ENCODE assay signal across 21 mouse cellular contexts in genomic region chr12:85666112-85666511, GRCm38 (mm10). TPM values are rescaled to one million over a fixed set of nuclear protein-coding genes. Genes with fewer than 3 reads are reported as not detected.
DNase-seq lines count a peak whose midpoint lies in the region; ATAC-seq lines count a peak whose summit lies in the region.
"Had no signal": no experiment of that assay in that cellular context is flagged by ENCODE, and none has a peak within 500 bp of the region (broad histone marks: within the 10 kb centered on the region; RNA-seq: fewer than 3 reads in every experiment).

No protein-coding gene starts in this region.

- no peak overlapping the region for H3K4me3 ChIP-seq in hindbrain, embryonic 16.5 days (ENCODE audit: low read length)
- H3K4me3 ChIP-seq: embryonic facial prominence, embryonic 10.5 days; embryonic facial prominence, embryonic 12.5 days; forebrain, embryonic 13.5 days; forebrain, embryonic 15.5 days had no signal

- WGBS in hindbrain, embryonic 16.5 days, result 92% methylated on average over 8 of the region's 8 CpGs

- H3K27ac ChIP-seq in hindbrain, embryonic 16.5 days (ENCODE audit: low read depth, low read length), result no peak overlapping the region
- H3K27ac ChIP-seq: embryonic facial prominence, embryonic 10.5 days; embryonic facial prominence, embryonic 12.5 days; forebrain, embryonic 13.5 days; forebrain, embryonic 15.5 days had no signal

- peak; percentile 53 for ATAC-seq in CD4-positive, CD25-positive, alpha-beta regulatory T cell, adult 4 months
- ATAC-seq in activated CD4-positive, CD25-positive, alpha-beta regulatory T cell, adult 4 months, result peak; percentile 47
- ATAC-seq in inflammation-experienced regulatory T-cells, adult 6 months, result peak; percentile 53
- no peak for ATAC-seq in hindbrain, embryonic 16.5 days
- ATAC-seq: forebrain, embryonic 13.5 days; forebrain, embryonic 15.5 days; forebrain, postnatal 0 days; Patski had no signal

- no peaks in the 10 kb centered on the region for H3K9me3 ChIP-seq in hindbrain, embryonic 16.5 days (ENCODE audit: control insufficient read depth, low read length)
- H3K9me3 ChIP-seq: embryonic facial prominence, embryonic 12.5 days; forebrain, embryonic 13.5 days; forebrain, embryonic 15.5 days had no signal

- H3K27me3 ChIP-seq in hindbrain, embryonic 16.5 days (replicated peaks; ENCODE audit: control insufficient read depth, insufficient read depth, low read length), result no peaks in the 10 kb centered on the region
- H3K27me3 ChIP-seq: embryonic facial prominence, embryonic 12.5 days; forebrain, embryonic 13.5 days; forebrain, embryonic 15.5 days; Patski had no signal

- H3K4me1 ChIP-seq in hindbrain, embryonic 16.5 days (ENCODE audit: control insufficient read depth, insufficient read depth, low read depth, low read length), result no peaks in the 10 kb centered on the region
- H3K4me1 ChIP-seq: embryonic facial prominence, embryonic 10.5 days had no signal

- no peak overlapping the region for H3K4me2 ChIP-seq in hindbrain, embryonic 16.5 days (ENCODE audit: low read length)
- H3K4me2 ChIP-seq: embryonic facial prominence, embryonic 12.5 days; forebrain, embryonic 13.5 days; forebrain, embryonic 15.5 days had no signal

- H3K9ac ChIP-seq in hindbrain, embryonic 16.5 days (ENCODE audit: low read depth, low read length), result no peak overlapping the region
- H3K9ac ChIP-seq: embryonic facial prominence, embryonic 12.5 days; forebrain, embryonic 13.5 days; forebrain, embryonic 15.5 days; forebrain, postnatal 0 days had no signal

- H3K36me3 ChIP-seq in hindbrain, embryonic 16.5 days (ENCODE audit: control insufficient read depth, insufficient read depth, low read length), result no peaks in the 10 kb centered on the region
- H3K36me3 ChIP-seq: embryonic facial prominence, embryonic 10.5 days; embryonic facial prominence, embryonic 12.5 days; forebrain, embryonic 15.5 days; G1E had no signal

- no peak for DNase-seq in adrenal gland, postnatal 36 days
- no peak for DNase-seq in urinary bladder, postnatal 36 days (ENCODE audit: low spot score in 2 of 2)
- DNase-seq: adrenal gland, adult 2 months; adrenal gland, postnatal 10 days; adrenal gland, postnatal 25 days; cerebellum, adult 11 months; cerebellum, adult 18-20 months; cerebellum, adult 9-10 months; cerebellum, postnatal 10 days; cerebellum, postnatal 25 days; forebrain, postnatal 0 days had no signal

RNA-seq across cellular contexts. Expression of gene Batf, which starts 20.4 kb away (rescaled TPM):
- polyA plus RNA-seq in CD4-positive, CD25-positive, alpha-beta regulatory T cell, adult 4 months (2017; shearing (Covaris generic)), result 100 to 1,000 TPM; 162 to 234 TPM
- 100 to 1,000 TPM; 156 to 205 TPM for polyA plus RNA-seq in activated CD4-positive, CD25-positive, alpha-beta regulatory T cell, adult 4 months (2017; shearing (Covaris generic))
- polyA plus RNA-seq in inflammation-experienced regulatory T-cells, adult 6 months (2017; shearing (Covaris generic)), result 100 to 1,000 TPM; 172 to 296 (median 268) TPM
- total RNA-seq in adrenal gland, postnatal 36 days (2021), result under 1 TPM; 0.59 to 0.86 TPM
- 1.2 and 1.3 TPM in 2 replicates for polyA plus RNA-seq in hindbrain, embryonic 16.5 days (2015; fragmentation: Nextera tagmentation; extraction: Ambion mirVana)
- total RNA-seq: adrenal gland, postnatal 25 days; forebrain, postnatal 0 days; G1E had no signal
- polyA plus RNA-seq: G1E, Patski had no signal

Comparison
In these comparisons a context has a peak if more than half of its experiments do, and no peak if none do; other contexts are left out.
1. RNA of gene Batf, which starts 20.4 kb away (polyA plus RNA-seq): 172 to 296 TPM in inflammation-experienced regulatory T-cells, adult 6 months, 162 to 234 TPM in CD4-positive, CD25-positive, alpha-beta regulatory T cell, adult 4 months and 156 to 205 TPM in activated CD4-positive, CD25-positive, alpha-beta regulatory T cell, adult 4 months; 1.2 to 1.3 TPM in hindbrain, embryonic 16.5 days; every median in the first group is over 10 times any median in the second.